In genomic region chr9:52443228-52443627, GRCm38 (mm10) we compare ENCODE assay signal across 17 mouse cellular contexts.
"Had no signal": no experiment of that assay in that cellular context is flagged by ENCODE, and none has a peak within 500 bp of the region (broad histone marks: within the 10 kb centered on the region; RNA-seq: fewer than 3 reads in every experiment).

No protein-coding gene starts in this region.

- H3K36me3 ChIP-seq: liver, embryonic 15.5 days; midbrain, embryonic 10.5 days; midbrain, embryonic 12.5 days; neural tube, embryonic 12.5 days had no signal

- H3K27ac ChIP-seq: liver, embryonic 15.5 days; midbrain, embryonic 10.5 days; midbrain, embryonic 12.5 days; neural tube, embryonic 12.5 days had no signal

- H3K27me3 ChIP-seq: liver, embryonic 15.5 days; midbrain, embryonic 12.5 days; neural tube, embryonic 12.5 days had no signal

- H3K9me3 ChIP-seq: liver, embryonic 15.5 days; midbrain, embryonic 10.5 days; midbrain, embryonic 12.5 days; neural tube, embryonic 12.5 days had no signal

- DNase-seq: liver, postnatal 0 days; lung, embryonic 14.5 days; lung, postnatal 10 days; lung, postnatal 4 days; midbrain, embryonic 14.5 days; retina, postnatal 1 day; right cerebral cortex, adult 18-20 months; right cerebral cortex, postnatal 25 days; right cerebral cortex, postnatal 4 days; spleen, adult 18-20 months; thymus, adult 18-20 months; thymus, postnatal 14 days; thymus, postnatal 36 days had no signal

- H3K4me1 ChIP-seq: liver, embryonic 15.5 days; midbrain, embryonic 10.5 days; midbrain, embryonic 12.5 days; neural tube, embryonic 12.5 days had no signal

- H3K9ac ChIP-seq: liver, embryonic 15.5 days; liver, postnatal 0 days; lung, embryonic 14.5 days; midbrain, embryonic 12.5 days; neural tube, embryonic 12.5 days had no signal

- H3K4me3 ChIP-seq: liver, embryonic 15.5 days; midbrain, embryonic 10.5 days; midbrain, embryonic 12.5 days; neural tube, embryonic 12.5 days had no signal

- ATAC-seq: liver, postnatal 0 days had no signal

- H3K4me2 ChIP-seq: liver, embryonic 15.5 days; lung, embryonic 14.5 days; midbrain, embryonic 12.5 days; neural tube, embryonic 12.5 days had no signal
